Comparison of ENCODE assay signal across 25 mouse cellular contexts in the genomic region with DNA sequence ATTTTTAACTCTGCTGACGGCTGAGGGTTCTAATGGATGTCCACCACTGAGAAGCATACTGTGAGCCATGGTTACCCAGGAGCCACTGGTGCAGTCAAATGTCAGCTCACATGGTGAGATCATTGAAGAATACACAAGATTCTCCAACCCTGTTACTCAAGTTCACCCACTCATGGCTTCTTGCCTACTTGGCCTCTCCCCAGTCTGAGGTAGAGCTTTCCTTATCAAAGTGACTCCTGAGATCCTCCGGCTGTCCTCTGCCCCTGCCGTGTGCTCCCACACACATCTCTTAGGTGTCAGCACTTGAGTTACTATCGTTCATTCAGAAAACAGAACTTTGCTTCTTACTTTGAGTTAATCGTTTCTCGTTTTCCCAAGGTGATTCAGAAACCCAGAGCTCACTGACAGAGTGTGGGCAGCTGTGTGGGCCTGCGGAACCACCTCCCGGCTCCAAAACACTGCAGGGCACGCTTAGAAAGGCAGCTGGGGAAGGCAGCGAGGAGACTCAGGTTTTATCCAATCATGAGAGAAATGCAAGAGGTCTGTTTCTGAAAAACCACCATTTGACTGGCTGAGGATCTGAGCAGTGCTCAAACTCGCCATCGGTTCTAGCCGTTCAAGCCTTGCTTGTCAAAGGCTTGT.
DNase-seq lines count a peak whose midpoint lies in the region; ATAC-seq and TF ChIP-seq lines count a peak whose summit lies in the region.
"Had no signal": no experiment of that assay in that cellular context is flagged by ENCODE, and none has a peak within 500 bp of the region (broad histone marks: within the 10 kb centered on the region; RNA-seq: fewer than 3 reads in every experiment).

No protein-coding gene starts in this region.

- no peaks in the 10 kb centered on the region for H3K9me3 ChIP-seq in forebrain, embryonic 12.5 days
- H3K9me3 ChIP-seq: embryonic facial prominence, embryonic 10.5 days; forebrain, embryonic 10.5 days had no signal

- 89% methylated on average over 13 of the region's 13 CpGs for WGBS in forebrain, embryonic 12.5 days

- no peak overlapping the region for H3K4me3 ChIP-seq in gastrocnemius, adult 2 months
- H3K4me3 ChIP-seq in forebrain, embryonic 12.5 days (replicated peaks), result no peak overlapping the region
- H3K4me3 ChIP-seq: embryonic facial prominence, embryonic 10.5 days; forebrain, embryonic 10.5 days; left cerebral cortex, adult 2 months had no signal

- H3K4me1 ChIP-seq in forebrain, embryonic 12.5 days, result peaks cover 14% of the 10 kb centered on the region
- H3K4me1 ChIP-seq: embryonic facial prominence, embryonic 10.5 days had no signal

- peak; percentile 39 for DNase-seq in gastrocnemius, adult 2 months
- no peak for DNase-seq in gastrocnemius, postnatal 36 days
- DNase-seq in right cerebral cortex, adult 18-20 months, result peak; percentile 61
- DNase-seq in right cerebral cortex, postnatal 14 days, result no peak
- peak; percentile 68 for DNase-seq in fat pad, adult 2 months (ENCODE audit: extremely low read depth, low read depth, low spot score)
- DNase-seq: cerebellum, adult 11 months; cerebellum, adult 9-11 months; gastrocnemius, postnatal 14 days; heart, adult 18-20 months; heart, postnatal 36 days; kidney, adult 2 months; layer of hippocampus, adult 9-11 months; lung, postnatal 14 days; right cerebral cortex, postnatal 25 days; spleen, adult 18-20 months; thymus, postnatal 25 days had no signal

- ATAC-seq in CD4-positive, CD25-positive, alpha-beta regulatory T cell, adult 4 months, result no peak
- no peak for ATAC-seq in forebrain, embryonic 12.5 days (ENCODE audit: low FRiP score)
- ATAC-seq: inflammation-experienced regulatory T-cells, adult 6 months had no signal

- H3K27ac ChIP-seq in gastrocnemius, adult 2 months, result peak overlapping the region; percentile 57
- H3K27ac ChIP-seq in forebrain, embryonic 12.5 days, result no peak overlapping the region
- H3K27ac ChIP-seq: embryonic facial prominence, embryonic 10.5 days; forebrain, embryonic 10.5 days; hindbrain, embryonic 14.5 days; kidney, postnatal 0 days; left cerebral cortex, adult 2 months had no signal

- intact Hi-C loops in gastrocnemius, adult 2 months (cut with DNase I), result loop anchor here (5.0 kb wide), 1 partner anchor 195 kb away; no protein-coding TSS in a partner anchor
- intact Hi-C loops in gastrocnemius, postnatal 36 days (cut with DNase I), result loop anchor here (5.0 kb wide), 1 partner anchor 45 kb away; no protein-coding TSS in a partner anchor

- H3K9ac ChIP-seq in forebrain, embryonic 12.5 days, result no peak overlapping the region
- H3K9ac ChIP-seq: hindbrain, embryonic 14.5 days had no signal

- TF ChIP-seq CTCF in gastrocnemius, adult 2 months (IDR thresholded peaks at IDR 0.05), result no peak

- no peaks in the 10 kb centered on the region for H3K27me3 ChIP-seq in forebrain, embryonic 12.5 days

- no peak overlapping the region for H3K4me2 ChIP-seq in forebrain, embryonic 12.5 days
- H3K4me2 ChIP-seq: hindbrain, embryonic 14.5 days; midbrain, embryonic 11.5 days had no signal

- no peaks in the 10 kb centered on the region for H3K36me3 ChIP-seq in forebrain, embryonic 12.5 days (replicated peaks)
- H3K36me3 ChIP-seq: embryonic facial prominence, embryonic 10.5 days; forebrain, embryonic 10.5 days had no signal

Comparison
In these comparisons a context has a peak if more than half of its experiments do, and no peak if none do; other contexts are left out.
1. DNase-seq: peak in gastrocnemius, adult 2 months (single experiment), right cerebral cortex, adult 18-20 months (single experiment) and fat pad, adult 2 months (single experiment); none in gastrocnemius, postnatal 36 days (0 of 2) and right cerebral cortex, postnatal 14 days (single experiment).